Mouse (Mus musculus): ENCODE results near the gene Enpp4.

The Enpp4 gene

DNA sequence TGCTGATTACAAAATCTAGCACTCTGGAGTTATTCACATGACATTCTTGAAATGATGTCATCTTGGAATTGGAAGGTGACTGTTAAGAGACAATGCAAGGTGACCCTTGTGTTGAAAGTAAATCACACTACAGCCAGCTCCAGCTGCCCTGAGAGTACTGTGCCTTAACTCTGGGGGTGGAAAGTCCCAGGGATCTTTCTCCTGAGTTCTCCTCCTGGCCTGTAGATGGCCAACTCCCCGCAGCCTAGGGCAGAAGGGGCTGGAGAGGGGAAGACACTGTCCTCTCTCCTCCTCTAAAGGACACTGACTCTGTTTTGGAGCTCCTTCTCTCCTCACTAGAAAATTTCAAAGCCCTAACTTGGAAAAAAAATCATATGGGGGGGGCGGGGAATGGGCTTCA, 14.1 kb downstream of the Enpp4 start:
- no peak for ATAC-seq (ENCODE audit: low TSS enrichment)

DNA sequence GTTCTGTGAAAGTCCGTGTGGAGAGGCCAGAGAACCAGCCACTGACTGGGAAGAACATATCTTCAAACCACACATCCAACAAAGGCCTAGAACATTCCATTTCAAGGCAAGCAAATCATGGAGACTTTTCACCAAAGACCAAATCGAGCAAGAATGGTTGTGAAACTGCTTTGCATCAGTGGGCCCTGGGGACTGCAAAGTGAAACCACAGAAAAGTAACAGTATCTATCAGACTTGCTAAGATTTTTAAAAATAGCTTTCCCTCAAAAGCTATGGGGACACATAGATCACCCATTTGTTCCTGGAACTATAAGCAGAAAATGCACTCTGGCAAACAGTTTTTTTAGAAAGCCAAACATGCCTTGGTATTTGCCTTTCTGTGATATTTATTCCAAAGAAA, 14.7 kb downstream of the Enpp4 start:
- no peak for ATAC-seq (ENCODE audit: low TSS enrichment)

DNA sequence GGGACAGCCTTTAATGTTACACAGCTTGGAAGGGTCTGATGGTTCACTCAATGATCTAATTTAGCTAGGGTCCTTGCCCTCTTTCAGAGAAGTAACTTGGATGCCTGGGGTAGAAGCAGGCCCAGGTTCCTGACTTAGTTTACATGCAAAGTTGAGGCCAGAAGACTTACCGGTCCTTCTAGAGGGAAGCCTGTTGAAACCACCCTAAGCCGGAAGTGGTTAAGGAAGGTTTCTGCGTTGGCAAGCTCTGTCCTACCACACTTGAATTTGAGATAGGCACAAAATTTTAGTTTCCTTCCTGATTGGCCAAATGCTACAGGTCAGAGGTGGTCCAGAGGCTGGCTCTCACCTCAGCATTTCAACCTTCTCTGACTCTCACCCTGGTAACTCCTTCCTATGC, 17.4 kb downstream of the Enpp4 start:
- no peak for ATAC-seq (ENCODE audit: low TSS enrichment)

DNA sequence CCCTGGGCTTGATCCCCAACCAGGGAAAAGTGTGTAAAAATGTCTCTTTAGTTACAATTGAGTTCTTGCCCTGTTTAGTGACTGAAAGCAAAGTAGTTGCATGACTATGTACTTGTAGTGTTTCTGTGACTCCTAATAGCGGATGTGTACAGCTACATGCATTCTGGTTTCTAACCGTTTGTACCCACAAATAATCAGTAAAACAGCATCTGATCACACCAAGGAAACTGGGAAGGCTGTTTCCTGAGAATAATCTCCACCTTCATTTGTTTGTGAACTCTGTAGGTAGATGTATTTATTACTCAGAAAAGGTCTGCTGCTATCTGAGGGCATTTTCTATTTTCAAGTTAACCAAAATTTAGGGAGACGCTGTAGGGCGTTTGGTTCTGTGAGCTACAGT, 22.5 kb downstream of the Enpp4 start:
- ATAC-seq (ENCODE audit: low TSS enrichment), result no peak

DNA sequence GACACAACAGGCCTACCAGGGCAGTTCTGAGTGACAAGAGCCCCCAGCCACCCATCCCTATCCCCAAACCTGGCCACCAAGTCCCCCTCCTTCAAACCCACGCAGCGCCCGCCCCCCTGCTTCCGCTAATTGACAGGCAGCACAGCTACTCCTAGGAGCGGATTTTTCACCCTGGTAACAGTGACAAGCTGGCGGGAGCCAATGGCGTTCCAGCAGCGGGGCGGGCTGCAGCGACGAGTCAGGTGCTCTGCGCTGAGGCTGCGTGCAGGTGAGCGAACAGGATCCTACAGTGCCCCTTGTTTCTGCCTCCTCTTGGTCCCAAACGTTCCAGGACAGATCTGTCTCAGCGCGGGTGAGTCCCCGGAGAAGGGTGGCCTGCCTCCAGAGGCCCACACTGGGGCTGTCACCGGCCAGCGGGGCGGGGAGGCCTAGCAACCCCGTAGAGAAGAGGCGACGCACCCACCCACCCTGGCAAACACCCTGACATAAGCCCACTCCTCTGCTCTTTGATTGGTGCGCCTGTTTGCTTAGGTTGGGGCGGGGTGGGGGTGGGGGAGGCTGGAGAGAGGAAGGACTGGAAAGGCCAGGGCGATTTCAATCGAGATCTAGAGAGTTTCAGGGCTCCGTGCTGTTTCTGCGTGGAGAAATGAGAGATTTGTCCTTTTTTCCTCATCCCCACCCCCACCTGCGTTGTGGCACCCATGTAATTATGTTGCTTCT, 26.8 kb downstream of the Enpp4 start, which contains the start of gene Enpp5:
Gene Enpp5 (plus strand): TSS at position 183 of the 720 bp plus-strand sequence.
- ATAC-seq (ENCODE audit: low TSS enrichment), result peak; percentile 97

DNA sequence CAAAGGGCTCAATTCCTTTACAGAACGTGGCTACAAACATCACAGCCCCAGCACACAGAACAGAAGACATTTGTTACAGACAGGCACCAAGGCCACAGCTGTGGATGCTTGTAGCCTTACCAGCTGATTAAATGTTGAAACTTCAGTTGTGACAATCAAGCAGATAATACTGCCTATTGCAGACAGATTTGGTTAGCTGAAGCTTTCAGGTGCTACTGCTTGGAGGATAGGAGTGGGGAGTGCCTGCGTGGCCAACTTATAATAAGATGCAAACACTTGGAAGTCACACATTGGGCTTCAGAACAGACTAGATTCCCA, 27.8 kb downstream of the Enpp4 start:
- no peak for ATAC-seq (ENCODE audit: low TSS enrichment)

DNA sequence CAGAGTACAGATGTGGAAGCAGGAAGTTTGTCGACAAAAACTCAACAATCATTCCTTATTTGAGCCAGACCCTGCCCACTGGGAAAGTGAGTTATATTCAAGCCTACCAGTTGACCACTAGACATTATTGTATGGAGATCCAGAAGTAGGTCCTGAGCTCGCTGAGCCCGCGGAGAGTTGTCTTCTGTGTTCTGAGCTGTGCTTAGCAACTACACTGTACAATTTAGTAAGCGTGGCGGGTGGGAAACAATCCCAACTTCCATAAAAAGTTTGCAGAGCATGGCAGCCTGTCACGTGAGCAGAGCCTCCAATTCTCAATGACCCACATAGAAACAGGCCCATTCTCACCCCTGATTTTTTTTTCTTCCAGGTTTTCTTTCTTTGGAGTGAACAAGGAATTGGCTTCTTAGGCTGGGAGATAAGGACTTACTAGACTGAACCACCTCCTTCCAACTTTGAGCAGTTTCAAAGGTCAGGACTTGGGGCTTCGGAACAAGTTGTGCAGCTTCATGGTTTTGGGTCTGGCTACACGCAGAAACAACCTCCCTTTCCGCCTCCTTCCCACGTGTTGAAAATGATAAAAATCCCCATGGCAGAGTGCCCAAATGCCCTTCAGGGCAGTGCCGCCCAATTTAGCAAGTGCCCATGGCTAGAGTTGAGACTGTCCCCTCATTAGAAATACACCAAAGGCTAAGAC, 28.3 kb downstream of the Enpp4 start:
- ATAC-seq (ENCODE audit: low TSS enrichment), result no peak

DNA sequence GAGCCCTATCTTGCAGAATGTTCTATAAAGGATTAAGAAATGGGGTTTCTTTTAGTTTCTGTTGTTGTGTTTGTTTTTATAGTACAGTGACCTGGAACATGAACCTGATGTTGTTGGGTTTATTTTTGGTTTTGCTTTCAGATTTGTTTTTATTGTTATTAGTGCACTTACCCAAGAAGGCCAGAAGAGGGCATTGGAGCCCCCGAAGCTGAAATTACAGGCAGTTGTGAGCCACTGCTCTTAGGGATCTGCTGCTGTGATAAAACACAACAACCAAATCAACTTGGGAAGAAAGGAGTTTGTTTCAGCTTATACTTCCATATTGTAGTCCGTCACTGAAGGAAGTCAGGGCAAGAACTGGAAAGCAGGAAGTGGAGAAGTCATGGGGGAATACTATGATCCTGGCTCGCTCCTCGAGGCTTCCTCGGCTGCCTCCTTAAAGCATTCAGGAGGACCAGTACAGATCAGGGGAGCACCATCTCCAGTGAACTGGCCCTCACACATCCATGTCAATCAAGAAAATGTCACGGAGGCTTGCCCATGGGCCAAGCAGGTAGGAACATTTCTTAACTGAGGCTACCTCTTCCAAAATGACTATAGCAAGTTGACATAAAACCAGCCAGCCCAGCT, 29.4 kb downstream of the Enpp4 start:
- no peak for ATAC-seq (ENCODE audit: low TSS enrichment)

DNA sequence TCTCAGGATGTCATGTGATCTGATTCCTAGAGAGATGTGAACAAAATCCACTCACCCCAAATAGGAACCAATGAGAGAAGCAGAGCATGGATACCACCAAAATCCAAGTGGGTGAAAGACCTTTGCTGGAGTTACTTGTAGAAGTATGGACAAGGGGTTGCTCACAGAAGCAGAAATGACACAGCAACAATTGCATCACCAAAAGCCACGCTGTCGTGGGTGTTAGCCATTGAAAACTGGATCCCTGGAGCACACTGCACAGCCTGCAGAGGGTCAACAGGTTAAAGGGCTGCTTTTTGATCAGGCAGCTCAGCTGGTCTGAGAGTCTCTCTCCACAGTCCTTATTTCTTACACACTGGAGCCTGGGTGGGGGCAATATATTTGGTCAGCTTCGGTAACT, 30.0 kb downstream of the Enpp4 start:
- no peak for ATAC-seq (ENCODE audit: low TSS enrichment)

DNA sequence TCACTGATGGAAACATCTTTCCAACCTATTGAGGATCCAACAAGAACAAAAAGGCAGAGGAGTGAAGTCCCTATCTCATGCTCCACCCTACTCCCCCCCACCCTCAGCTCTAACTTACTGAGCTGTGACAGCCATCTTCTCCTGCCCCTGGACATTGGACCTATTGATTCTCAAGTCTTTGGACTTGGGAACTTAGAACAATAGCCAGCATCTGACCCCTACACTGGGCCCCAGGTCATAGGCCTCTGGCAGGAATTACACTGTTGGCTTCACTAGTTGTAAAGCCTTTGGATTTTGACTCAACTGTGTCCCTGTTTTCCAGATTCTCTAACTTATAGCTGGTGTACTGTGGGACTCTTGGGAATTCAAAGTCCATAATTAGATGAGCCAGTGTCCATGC, 33.9 kb downstream of the Enpp4 start:
- ATAC-seq (ENCODE audit: low TSS enrichment), result no peak

DNA sequence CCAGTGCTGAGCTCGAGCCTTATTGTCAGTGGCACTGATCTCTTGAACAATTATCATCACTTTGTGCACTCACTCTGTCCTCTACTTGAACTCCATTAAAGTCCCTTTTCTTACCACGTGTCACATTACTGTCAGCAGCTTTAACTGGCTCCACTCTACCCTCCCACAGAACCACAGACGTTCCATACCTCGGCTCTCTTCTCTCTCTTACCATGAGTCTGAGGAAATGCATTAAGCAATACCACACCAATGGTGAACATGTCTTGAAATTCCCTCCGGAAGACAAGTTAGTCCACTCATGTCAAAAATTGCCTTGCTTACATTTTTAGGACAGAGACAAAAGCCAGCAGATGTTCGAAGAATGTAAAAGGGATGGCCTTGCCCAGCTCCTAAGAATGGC, 36.7 kb downstream of the Enpp4 start:
- ATAC-seq (ENCODE audit: low TSS enrichment), result no peak

DNA sequence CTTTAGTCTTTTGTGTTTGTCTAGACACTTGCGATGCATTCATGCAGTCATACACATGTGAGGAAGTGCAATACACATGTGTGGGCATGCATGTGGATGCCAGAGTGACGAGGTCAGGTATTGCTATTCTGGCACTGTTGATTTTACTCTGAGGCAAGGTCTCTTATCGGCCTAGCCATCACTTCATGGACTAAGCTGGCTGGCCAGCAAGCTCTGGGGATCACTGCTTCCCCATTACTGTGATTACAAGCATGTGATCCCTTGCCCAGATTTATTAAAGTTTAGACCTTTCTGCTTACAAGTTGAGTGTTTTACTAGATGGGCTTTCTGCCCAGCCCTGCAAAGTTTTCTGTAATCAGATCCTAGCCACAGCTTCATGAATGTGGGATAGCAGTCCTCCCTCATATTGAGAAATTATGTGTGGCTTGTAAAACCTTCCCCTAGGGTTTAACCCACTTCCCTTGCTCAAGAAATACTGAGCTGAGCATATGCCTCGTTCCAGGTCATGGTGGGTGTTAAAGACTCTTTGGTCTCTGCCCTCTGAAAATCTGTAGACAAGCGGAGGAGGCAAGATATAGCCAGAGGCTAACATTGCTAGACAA, 44.2 kb downstream of the Enpp4 start:
- no peak for ATAC-seq (ENCODE audit: low TSS enrichment)

DNA sequence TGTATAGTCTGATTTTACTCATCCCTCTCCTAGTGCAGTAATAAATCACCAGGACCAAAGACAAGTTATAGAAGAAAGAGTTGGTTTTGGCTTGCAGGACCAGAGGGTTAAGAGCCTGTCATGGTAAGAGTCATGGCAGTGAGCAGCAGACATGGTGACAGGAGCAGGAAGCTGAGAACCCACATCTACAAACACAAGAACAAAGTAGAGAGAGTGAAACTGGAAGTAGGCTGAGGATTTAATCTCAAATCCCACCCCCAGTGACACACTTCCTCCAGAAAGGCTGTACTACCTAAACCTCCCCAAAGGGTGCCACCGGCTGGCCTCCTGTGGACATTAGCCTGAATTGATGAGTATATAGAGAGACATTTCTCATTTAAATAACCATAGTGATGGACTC, 44.8 kb downstream of the Enpp4 start:
- ATAC-seq (ENCODE audit: low TSS enrichment), result no peak

DNA sequence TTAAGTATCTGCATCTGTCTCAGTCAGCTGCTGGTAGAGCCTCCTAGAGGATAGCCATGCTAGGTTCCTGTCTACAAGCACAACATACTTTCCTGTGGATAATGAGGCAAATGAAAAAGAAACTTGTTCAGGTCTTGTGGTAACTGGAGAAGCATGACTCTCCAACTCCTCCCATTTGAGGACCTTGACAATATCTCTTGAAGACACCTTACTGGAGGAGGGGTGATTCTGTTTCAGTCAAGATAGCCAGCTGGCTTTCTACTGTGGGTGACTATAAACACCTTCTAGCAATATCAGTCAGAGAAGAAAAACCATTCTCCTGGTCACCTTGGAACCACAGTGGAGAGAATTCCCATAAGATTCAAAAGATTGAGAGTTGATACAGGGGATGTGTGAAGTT, 47.5 kb downstream of the Enpp4 start:
- no peak for ATAC-seq (ENCODE audit: low TSS enrichment)

DNA sequence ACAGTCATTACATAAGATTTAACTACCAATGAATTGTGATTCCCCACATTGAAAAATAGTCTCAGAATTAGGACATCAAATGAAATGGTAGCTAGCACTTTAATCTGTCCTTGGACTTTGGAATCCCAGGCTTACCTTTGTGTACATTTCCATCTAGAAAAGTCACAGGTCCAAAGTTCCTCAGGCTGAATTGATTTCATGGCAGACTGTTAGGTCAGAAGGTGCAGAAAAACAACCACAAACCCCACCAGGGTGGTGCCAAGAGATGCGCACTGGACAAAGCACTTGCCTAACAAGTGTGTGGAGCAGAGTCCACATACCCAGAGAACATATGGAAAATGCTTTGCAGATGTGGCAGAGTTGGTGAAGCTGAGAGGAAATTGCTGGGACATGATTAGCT, 48.5 kb downstream of the Enpp4 start:
- no peak for ATAC-seq (ENCODE audit: low TSS enrichment)

DNA sequence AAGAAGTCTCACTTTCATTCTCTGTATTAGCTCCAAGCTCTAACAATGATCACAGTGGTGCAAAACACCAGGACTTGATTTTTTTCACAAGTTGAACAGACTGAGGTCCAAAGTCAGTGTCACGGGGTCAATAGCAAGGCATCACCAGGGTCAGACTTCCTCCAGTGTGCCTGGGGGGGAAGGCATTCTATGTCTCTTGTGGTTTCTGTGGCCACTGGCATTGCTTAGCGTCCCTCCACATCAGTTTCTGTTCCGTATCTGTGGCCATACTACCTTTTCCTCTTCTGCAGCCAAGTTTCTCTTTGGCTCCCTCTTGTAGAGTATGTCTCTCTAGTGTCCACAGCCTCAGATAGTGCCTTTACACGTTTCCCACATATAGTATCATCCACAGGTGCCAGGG, 52.2 kb downstream of the Enpp4 start:
- ATAC-seq (ENCODE audit: low TSS enrichment), result no peak
